Mouse (Mus musculus): ENCODE results near the gene Rnf151.

Gene Rnf151

DNA sequence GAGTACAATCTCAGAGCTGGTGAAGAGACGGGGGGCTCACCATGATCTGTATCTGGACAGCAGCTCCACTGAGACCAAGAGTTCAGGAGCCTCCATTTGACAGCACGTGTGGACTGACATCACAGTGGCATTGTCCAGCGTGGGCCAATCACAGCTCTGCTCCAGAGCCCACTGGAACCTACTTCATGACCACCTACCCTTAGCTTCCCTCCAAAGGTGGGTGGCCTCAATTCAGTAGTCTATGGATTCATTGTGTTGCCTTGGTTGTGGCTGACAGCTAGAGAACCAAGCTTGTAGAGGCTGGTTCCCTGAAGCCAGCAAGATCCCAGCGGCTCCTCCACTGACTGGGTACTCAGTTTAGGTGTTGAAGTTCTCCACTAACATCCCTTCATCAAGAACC is at the start of gene Rnf151, which contains the start of gene Rps2:
Gene Rnf151 (minus strand): TSS at position 121 of the 400 bp plus-strand sequence.
Gene Rps2 (plus strand): TSS at position 174 of the 400 bp plus-strand sequence.
- no peak for DNase-seq (ENCODE audit: low read depth, low spot score)

GRCm38 (mm10) chr17:24766266-24766875 is 48.5 kb upstream of the Rnf151 start:
- DNase-seq (ENCODE audit: low read depth, low spot score) = no peak

GRCm38 (mm10) chr17:24765016-24765905 is 47.4 kb upstream of the Rnf151 start:
- DNase-seq (ENCODE audit: low read depth, low spot score) = no peak

GRCm38 (mm10) chr17:24761121-24761520 is 43.3 kb upstream of the Rnf151 start:
- DNase-seq (ENCODE audit: low read depth, low spot score) = peak; percentile 39

GRCm38 (mm10) chr17:24757394-24757793 is 39.5 kb upstream of the Rnf151 start:
- no peak for DNase-seq (ENCODE audit: low read depth, low spot score)

GRCm38 (mm10) chr17:24752415-24753394 is 34.8 kb upstream of the Rnf151 start, which contains the start of gene Hs3st6:
Gene Hs3st6 (plus strand): TSS chr17:24752988.
- no peak for DNase-seq (ENCODE audit: low read depth, low spot score)

- DNase-seq (ENCODE audit: low read depth, low spot score) = no peak
Observed at GRCm38 (mm10) chr17:24751528-24751927, 33.7 kb upstream of the Rnf151 start.

- peak; percentile 55 for DNase-seq (ENCODE audit: low read depth, low spot score)
Observed at GRCm38 (mm10) chr17:24746986-24747385, 29.1 kb upstream of the Rnf151 start.

- peak; percentile 96 for DNase-seq (ENCODE audit: low read depth, low spot score)
Observed at GRCm38 (mm10) chr17:24745526-24746497, 27.9 kb upstream of the Rnf151 start.

DNA sequence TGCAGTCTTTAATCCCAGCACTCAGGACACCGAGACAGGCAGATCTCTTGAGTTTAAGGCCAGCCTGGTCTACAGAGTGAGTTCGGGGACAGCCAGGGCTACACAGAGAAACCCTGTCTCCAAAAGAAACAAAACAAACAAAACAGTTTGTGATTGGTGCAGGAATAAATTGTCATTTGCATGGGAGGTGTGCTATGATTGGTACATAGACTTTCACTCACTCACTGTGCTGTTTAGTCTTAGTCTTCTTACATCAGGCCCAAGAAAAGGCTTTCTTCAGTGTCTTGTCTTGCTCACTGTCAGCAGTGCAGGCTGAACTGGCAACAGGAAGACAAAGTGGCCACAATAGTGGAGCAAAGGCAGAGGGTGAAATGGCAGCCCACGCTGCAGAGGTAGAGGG is 26.5 kb upstream of the Rnf151 start:
- no peak for DNase-seq (ENCODE audit: low read depth, low spot score)

GRCm38 (mm10) chr17:24743896-24744295 is 26.0 kb upstream of the Rnf151 start:
- DNase-seq (ENCODE audit: low read depth, low spot score) = no peak

GRCm38 (mm10) chr17:24742307-24742706 is 24.4 kb upstream of the Rnf151 start:
- no peak for DNase-seq (ENCODE audit: low read depth, low spot score)

DNA sequence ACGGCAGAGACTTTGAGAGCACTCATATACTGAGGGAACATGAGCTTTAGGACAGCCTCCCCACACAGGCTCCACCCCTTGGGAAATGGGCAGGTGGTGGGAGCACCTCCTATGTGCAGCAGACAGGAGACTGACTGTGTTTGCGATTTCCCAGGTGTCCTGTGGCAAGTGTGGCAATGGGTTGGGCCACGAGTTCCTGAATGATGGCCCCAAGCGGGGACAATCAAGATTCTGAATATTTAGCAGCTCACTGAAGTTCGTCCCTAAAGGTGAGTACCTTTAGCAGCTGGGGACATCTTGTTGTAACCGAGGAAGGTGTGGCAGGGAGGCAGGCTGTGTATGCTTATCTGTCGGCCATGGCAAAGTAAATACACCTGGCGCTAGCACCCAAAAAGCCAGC is 22.1 kb upstream of the Rnf151 start:
- DNase-seq (ENCODE audit: low read depth, low spot score) = no peak

DNA sequence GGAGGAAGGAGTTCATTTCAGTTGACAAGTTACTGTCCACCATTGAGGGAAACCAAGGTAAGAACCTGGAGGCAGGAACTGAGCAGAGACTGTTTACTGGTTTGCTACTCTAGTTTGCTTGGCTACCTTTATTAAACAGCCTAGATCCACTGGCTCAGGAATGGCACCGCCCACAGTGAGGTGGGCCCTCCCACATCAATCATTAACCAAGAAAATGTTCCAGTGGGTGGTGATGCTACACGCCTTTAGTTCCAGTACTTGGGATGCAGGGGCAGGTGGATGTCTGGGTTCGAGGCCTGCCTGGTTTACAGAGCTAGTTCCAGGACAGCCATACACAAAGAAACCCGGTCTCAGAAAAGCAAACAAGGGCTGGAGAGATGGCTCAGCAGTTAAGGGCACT is 20.4 kb upstream of the Rnf151 start:
- no peak for DNase-seq (ENCODE audit: low read depth, low spot score)

- DNase-seq (ENCODE audit: low read depth, low spot score) = peak; percentile 57
Observed at GRCm38 (mm10) chr17:24737135-24737810, 19.4 kb upstream of the Rnf151 start.

DNA sequence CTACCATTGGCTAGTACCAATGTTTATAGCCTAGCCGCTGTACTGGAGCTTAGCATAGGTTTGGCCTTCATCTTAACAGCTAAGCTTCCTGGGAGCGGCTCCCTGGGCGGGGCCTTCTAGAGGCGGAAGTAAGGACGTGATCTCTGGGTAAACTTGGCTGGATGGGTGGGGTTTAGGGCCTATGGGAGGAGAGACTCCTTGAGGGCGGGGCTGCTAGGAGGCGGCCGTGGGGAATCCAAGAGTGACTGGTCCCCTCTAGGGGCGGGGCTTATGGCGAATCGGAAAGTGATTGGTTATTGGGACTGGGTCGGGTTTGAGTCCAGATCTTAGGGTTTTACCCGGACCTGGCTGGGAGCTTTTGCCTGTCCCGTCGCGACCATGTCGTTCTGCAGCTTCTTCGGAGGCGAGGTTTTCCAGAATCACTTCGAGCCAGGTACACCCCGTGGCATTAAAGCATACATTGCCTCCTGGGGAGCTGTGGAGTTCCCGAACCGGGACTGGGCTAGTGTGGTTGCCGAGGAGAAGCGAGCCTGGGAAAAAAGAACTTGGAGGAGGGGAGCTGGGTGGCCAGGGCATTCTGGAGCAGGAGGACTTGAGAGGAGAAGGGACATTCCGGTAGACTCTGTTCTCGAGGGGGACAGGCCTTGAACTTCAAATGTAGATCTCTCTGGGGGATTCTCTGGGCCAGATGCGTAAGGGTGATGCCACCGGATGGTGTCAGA is 18.6 kb upstream of the Rnf151 start, which contains the start of gene Msrb1:
Gene Msrb1 (plus strand): TSS at position 313 of the 722 bp plus-strand sequence.
- DNase-seq (ENCODE audit: low read depth, low spot score) = peak; percentile 100

- DNase-seq (ENCODE audit: low read depth, low spot score) = no peak
Observed at GRCm38 (mm10) chr17:24735446-24735845, 17.6 kb upstream of the Rnf151 start.

DNA sequence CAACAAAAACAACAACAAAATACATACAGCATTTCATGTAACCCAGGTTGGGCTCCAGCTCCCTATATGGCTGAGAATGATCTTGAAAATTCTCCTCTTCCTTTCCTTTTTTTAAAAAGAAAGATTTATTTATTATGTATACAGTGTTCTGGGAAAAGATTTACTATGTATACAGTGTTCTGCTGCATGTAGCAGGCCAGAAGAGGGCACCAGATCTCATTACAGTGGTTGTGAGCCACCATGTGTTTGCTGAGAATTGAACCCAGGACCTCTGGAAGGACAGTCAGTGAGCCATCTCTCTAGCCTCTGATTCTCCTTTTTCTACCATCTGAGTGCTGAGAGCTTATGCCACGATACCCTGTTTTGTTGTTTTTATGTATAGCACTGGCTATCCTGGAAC is 16.6 kb upstream of the Rnf151 start:
- DNase-seq (ENCODE audit: low read depth, low spot score) = peak; percentile 32

All from 3T3-L1 (cell line).